Mouse (Mus musculus) cortical plate, adult 2 months (tissue): ENCODE results near the gene Dnase2b.

Experiments used
- CTCF ChIP-seq: fragments of 200-500 bp; IDR thresholded peaks from 2 replicates; pipeline ENCODE4 v1.5.1; 2011; ENCODE audit warnings: mild to moderate bottlenecking, control low read depth, low read length; ENCODE audit not compliant: insufficient read depth; ENCODE audit errors: extremely low read depth
- POLR2A ChIP-seq: fragments of 200-500 bp; IDR thresholded peaks from 2 replicates; pipeline ENCODE4 v1.6.1; 2011; ENCODE audit warnings: mild to moderate bottlenecking, low read length, control low read depth; ENCODE audit not compliant: insufficient read depth; ENCODE audit errors: extremely low read depth

- no peak for TF ChIP-seq CTCF
- TF ChIP-seq POLR2A, result no peak
These were observed 4.7 kb upstream of the Dnase2b start for GRCm38 (mm10) chr3:146620101-146620500.
